Mouse (Mus musculus): ENCODE results near the gene Pde1a. TPM values are rescaled to one million over a fixed set of nuclear protein-coding genes. Genes with fewer than 3 reads are reported as not detected.

The Pde1a gene
- polyA plus RNA-seq, 1 experiment = 1.1 TPM

GRCm38 (mm10) chr2:79961421-79961820, 167.8 kb downstream of the Pde1a start:
- TF ChIP-seq CTCF (IDR thresholded peaks at IDR 0.05; ENCODE audit: borderline replicate concordance, control insufficient read depth, extremely low read depth, insufficient read depth, low read length, poor library complexity) (no peak), POLR2A (IDR thresholded peaks at IDR 0.05; ENCODE audit: control insufficient read depth, extremely low read depth, insufficient read depth, low read length, poor library complexity) (no peak)
- WGBS = 92% methylated on average over 4 of the region's 4 CpGs
- no peak for DNase-seq
- Histone ChIP-seq H3K4me1 (replicated peaks; ENCODE audit: control insufficient read depth, insufficient read depth, low read length) (no peaks in the 10 kb centered on the region), H3K27me3 (ENCODE audit: control insufficient read depth, insufficient read depth, low read length) (no peaks in the 10 kb centered on the region), H3K27ac (ENCODE audit: control insufficient read depth, insufficient read depth, low read length) (no peak overlapping the region), H3K4me3 (ENCODE audit: control insufficient read depth, insufficient read depth, low read length) (no peak overlapping the region), H3K36me3 (ENCODE audit: control insufficient read depth, insufficient read depth, low read length) (no peaks in the 10 kb centered on the region)

- H3K36me3 ChIP-seq (ENCODE audit: control insufficient read depth, insufficient read depth, low read length) = no peaks in the 10 kb centered on the region
- no peak overlapping the region for H3K27ac ChIP-seq (ENCODE audit: control insufficient read depth, insufficient read depth, low read length)
- no peaks in the 10 kb centered on the region for H3K4me1 ChIP-seq (replicated peaks; ENCODE audit: control insufficient read depth, insufficient read depth, low read length)
- no peak for TF ChIP-seq POLR2A (IDR thresholded peaks at IDR 0.05; ENCODE audit: control insufficient read depth, extremely low read depth, insufficient read depth, low read length, poor library complexity)
- 87% methylated on average over 6 of the region's 6 CpGs for WGBS
- H3K4me3 ChIP-seq (ENCODE audit: control insufficient read depth, insufficient read depth, low read length) = no peak overlapping the region
- no peaks in the 10 kb centered on the region for H3K27me3 ChIP-seq (ENCODE audit: control insufficient read depth, insufficient read depth, low read length)
- no peak for DNase-seq
Measured at GRCm38 (mm10) chr2:79957659-79958340, 171.5 kb downstream of the Pde1a start.

GRCm38 (mm10) chr2:79945898-79946675, 183.2 kb downstream of the Pde1a start:
- Histone ChIP-seq H3K27ac (ENCODE audit: control insufficient read depth, insufficient read depth, low read length) (no peak overlapping the region), H3K27me3 (ENCODE audit: control insufficient read depth, insufficient read depth, low read length) (no peaks in the 10 kb centered on the region), H3K4me3 (ENCODE audit: control insufficient read depth, insufficient read depth, low read length) (no peak overlapping the region), H3K4me1 (replicated peaks; ENCODE audit: control insufficient read depth, insufficient read depth, low read length) (no peaks in the 10 kb centered on the region), H3K36me3 (ENCODE audit: control insufficient read depth, insufficient read depth, low read length) (no peaks in the 10 kb centered on the region)
- WGBS = 56% methylated on average over 8 of the region's 8 CpGs
- no peak for DNase-seq
- no peak for TF ChIP-seq POLR2A (IDR thresholded peaks at IDR 0.05; ENCODE audit: control insufficient read depth, extremely low read depth, insufficient read depth, low read length, poor library complexity)
- TF ChIP-seq CTCF (IDR thresholded peaks at IDR 0.05; ENCODE audit: borderline replicate concordance, control insufficient read depth, extremely low read depth, insufficient read depth, low read length, poor library complexity) = no peak

GRCm38 (mm10) chr2:79934660-79935059, 194.6 kb downstream of the Pde1a start:
- no peak overlapping the region for H3K4me3 ChIP-seq (ENCODE audit: control insufficient read depth, insufficient read depth, low read length)
- TF ChIP-seq CTCF (IDR thresholded peaks at IDR 0.05; ENCODE audit: borderline replicate concordance, control insufficient read depth, extremely low read depth, insufficient read depth, low read length, poor library complexity) = no peak
- TF ChIP-seq POLR2A (IDR thresholded peaks at IDR 0.05; ENCODE audit: control insufficient read depth, extremely low read depth, insufficient read depth, low read length, poor library complexity) = no peak
- no peak for DNase-seq
- H3K27ac ChIP-seq (ENCODE audit: control insufficient read depth, insufficient read depth, low read length) = no peak overlapping the region
- H3K4me1 ChIP-seq (replicated peaks; ENCODE audit: control insufficient read depth, insufficient read depth, low read length) = no peaks in the 10 kb centered on the region
- H3K27me3 ChIP-seq (ENCODE audit: control insufficient read depth, insufficient read depth, low read length) = no peaks in the 10 kb centered on the region
- WGBS = 64% methylated on average over 5 of the region's 5 CpGs
- no peaks in the 10 kb centered on the region for H3K36me3 ChIP-seq (ENCODE audit: control insufficient read depth, insufficient read depth, low read length)

GRCm38 (mm10) chr2:79922356-79922755, 206.9 kb downstream of the Pde1a start:
- Histone ChIP-seq H3K4me3 (ENCODE audit: control insufficient read depth, insufficient read depth, low read length) (no peak overlapping the region), H3K27ac (ENCODE audit: control insufficient read depth, insufficient read depth, low read length) (no peak overlapping the region), H3K36me3 (ENCODE audit: control insufficient read depth, insufficient read depth, low read length) (no peaks in the 10 kb centered on the region), H3K4me1 (replicated peaks; ENCODE audit: control insufficient read depth, insufficient read depth, low read length) (no peaks in the 10 kb centered on the region), H3K27me3 (ENCODE audit: control insufficient read depth, insufficient read depth, low read length) (no peaks in the 10 kb centered on the region)
- TF ChIP-seq CTCF (IDR thresholded peaks at IDR 0.05; ENCODE audit: borderline replicate concordance, control insufficient read depth, extremely low read depth, insufficient read depth, low read length, poor library complexity) = no peak
- TF ChIP-seq POLR2A (IDR thresholded peaks at IDR 0.05; ENCODE audit: control insufficient read depth, extremely low read depth, insufficient read depth, low read length, poor library complexity) = no peak
- DNase-seq = no peak

GRCm38 (mm10) chr2:79921375-79921774, 207.9 kb downstream of the Pde1a start:
- no peak overlapping the region for H3K27ac ChIP-seq (ENCODE audit: control insufficient read depth, insufficient read depth, low read length)
- WGBS = 98% methylated on average over 4 of the region's 4 CpGs
- no peaks in the 10 kb centered on the region for H3K4me1 ChIP-seq (replicated peaks; ENCODE audit: control insufficient read depth, insufficient read depth, low read length)
- no peaks in the 10 kb centered on the region for H3K36me3 ChIP-seq (ENCODE audit: control insufficient read depth, insufficient read depth, low read length)
- no peak overlapping the region for H3K4me3 ChIP-seq (ENCODE audit: control insufficient read depth, insufficient read depth, low read length)
- no peak for TF ChIP-seq POLR2A (IDR thresholded peaks at IDR 0.05; ENCODE audit: control insufficient read depth, extremely low read depth, insufficient read depth, low read length, poor library complexity)
- no peak for TF ChIP-seq CTCF (IDR thresholded peaks at IDR 0.05; ENCODE audit: borderline replicate concordance, control insufficient read depth, extremely low read depth, insufficient read depth, low read length, poor library complexity)
- no peaks in the 10 kb centered on the region for H3K27me3 ChIP-seq (ENCODE audit: control insufficient read depth, insufficient read depth, low read length)
- no peak for DNase-seq
